Mouse (Mus musculus) liver, embryonic 16.5 days (tissue): ENCODE results near the gene Triap1. TPM values are rescaled to one million over a fixed set of nuclear protein-coding genes. Genes with fewer than 3 reads are reported as not detected.
"Not testable (repeated sequence)": the region's sequence is repeated elsewhere in the genome, so short reads cannot be mapped to it uniquely, and the experiment has no call there.

Experiments used
- ATAC-seq: fragments of 200-750 bp; cut with Nextera tagmentation; 2 replicates; pipeline ENCODE4 v1.8.0; 2017; ENCODE audit warnings: low read depth, mild to moderate bottlenecking, moderate number of reproducible peaks, moderate library complexity
- H3K27ac ChIP-seq: fragments of 300-500 bp; sonication (generic); 2 replicates; pipeline ENCODE4 v1.5.1; 2014; ENCODE audit warnings: mild to moderate bottlenecking, low read length
- H3K27me3 ChIP-seq: fragments of 300-500 bp; sonication (generic); 2 replicates; pipeline ENCODE4 v1.6.1; 2014; ENCODE audit warnings: low read depth, low read length, mixed read lengths; ENCODE audit not compliant: control insufficient read depth, insufficient read depth
- H3K36me3 ChIP-seq: fragments of 300-500 bp; sonication (generic); 2 replicates; pipeline ENCODE4 v1.6.1; 2014; ENCODE audit warnings: mild to moderate bottlenecking; ENCODE audit not compliant: control insufficient read depth, insufficient read depth
- H3K4me1 ChIP-seq: fragments of 300-500 bp; sonication (generic); 2 replicates; pipeline ENCODE4 v1.6.1; 2014; ENCODE audit warnings: low read depth, low read length, mixed read lengths; ENCODE audit not compliant: control insufficient read depth
- H3K4me2 ChIP-seq: fragments of 300-500 bp; sonication (generic); 2 replicates; pipeline ENCODE4 v1.6.1; 2014; ENCODE audit warnings: low read depth, low read length, mixed read lengths
- H3K4me3 ChIP-seq: fragments of 300-500 bp; sonication (generic); 2 replicates; pipeline ENCODE4 v1.5.1; 2014; ENCODE audit warnings: low read depth, mild to moderate bottlenecking, low read length
- H3K9ac ChIP-seq: fragments of 300-500 bp; sonication (generic); 2 replicates; pipeline ENCODE4 v1.6.1; 2014; ENCODE audit warnings: low read depth, low read length
- H3K9me3 ChIP-seq: fragments of 300-500 bp; sonication (generic); replicated peaks from 2 replicates; pipeline ENCODE4 v1.6.1; 2016; ENCODE audit warnings: low read length; ENCODE audit not compliant: control insufficient read depth
- WGBS: fragments of 180-500 bp; shearing (Covaris S2); extraction: QIAGEN DNeasy Blood & Tissue Kit; methylation state at CpG from one replicate; pipeline ENCODE4 v1.1.7; 2014; ENCODE audit not compliant: insufficient replicate concordance; 5-methylcytosine and 5-hydroxymethylcytosine counted together
- polyA plus RNA-seq: library from polyadenylated mRNA; unstranded; fragments of >200 nt; fragmentation: Nextera tagmentation; extraction: Ambion mirVana; gene quantifications from 2 replicates; pipeline ENCODE4 v1.2.1, GENCODE M21; 2015

Triap1 gene
- 24.5 and 26.2 TPM in 2 replicates for polyA plus RNA-seq

DNA sequence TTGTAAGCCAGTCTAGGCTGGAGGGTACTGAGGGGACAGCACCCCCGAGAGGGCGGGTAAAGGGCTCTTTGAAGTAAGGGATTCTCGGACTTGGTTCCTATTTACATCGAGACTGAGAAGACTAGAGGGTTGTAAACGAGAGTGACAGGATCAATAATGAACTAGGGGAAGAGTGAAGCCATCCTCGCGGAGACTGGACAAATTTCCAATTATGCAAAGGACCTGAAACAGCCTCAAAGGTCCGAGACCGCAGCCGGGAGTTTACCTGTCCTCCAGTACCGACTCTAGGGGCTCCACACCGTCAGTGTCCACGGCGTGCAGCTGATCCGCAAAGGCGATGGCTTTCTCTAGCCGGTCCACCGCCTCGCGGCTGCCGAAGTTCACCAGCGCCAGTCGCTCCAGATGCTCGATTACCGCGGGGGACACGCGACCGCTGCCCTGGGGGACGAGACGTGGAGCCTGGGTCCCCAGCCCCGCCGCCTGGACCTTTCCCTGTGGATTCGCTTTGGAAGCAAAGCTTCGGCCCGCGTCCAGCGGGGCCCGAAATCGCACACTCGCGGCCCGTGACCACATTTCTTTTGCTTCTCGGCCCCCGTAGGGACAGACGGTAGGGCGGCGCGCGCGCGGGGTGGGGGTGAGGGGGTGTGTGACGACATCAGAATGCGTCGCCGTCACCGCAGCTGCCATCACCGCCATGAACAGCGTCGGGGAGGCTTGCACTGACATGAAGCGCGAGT lies at the start of gene Triap1, which contains the start of gene Gatc:
Gene Triap1 (plus strand): TSS at position 649 of the 737 bp plus-strand sequence.
Gene Gatc (minus strand): TSS at position 602 of the 737 bp plus-strand sequence.
- peaks cover 33% of the 10 kb centered on the region for H3K36me3 ChIP-seq
- no peaks in the 10 kb centered on the region for H3K27me3 ChIP-seq
- peak within 1 kb of the TSS; percentile 96 for H3K9ac ChIP-seq
- peaks cover 20% of the 10 kb centered on the region for H3K4me1 ChIP-seq
- peak within 1 kb of the TSS; percentile 68 for H3K4me2 ChIP-seq
- peak; percentile 93 for ATAC-seq
- WGBS: under 1% methylated on average over 62 of the region's 62 CpGs
- H3K27ac ChIP-seq: peak within 1 kb of the TSS; percentile 89
- no peaks in the 10 kb centered on the region for H3K9me3 ChIP-seq
- H3K4me3 ChIP-seq: peak within 1 kb of the TSS; percentile 93

DNA sequence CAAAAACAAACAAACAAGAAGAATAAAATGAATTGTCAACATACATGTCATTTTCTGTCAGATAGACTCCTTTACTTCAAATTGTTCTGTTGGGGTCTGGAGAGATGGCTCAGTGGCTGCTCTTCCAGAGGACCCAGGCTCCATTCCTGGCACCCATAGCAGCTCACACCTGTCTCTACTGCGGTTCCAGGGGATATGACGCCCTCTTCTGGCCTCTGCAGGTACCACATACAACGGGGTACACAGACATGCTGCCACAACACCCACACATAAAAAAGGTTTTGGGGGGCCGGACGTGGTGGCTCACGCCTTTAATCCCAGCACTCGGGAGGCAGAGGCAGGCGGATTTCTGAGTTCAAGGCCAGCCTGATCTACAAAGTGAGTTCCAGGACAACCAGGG lies 46.9 kb upstream of the Triap1 start:
- Histone ChIP-seq H3K4me2 (no peak overlapping the region), H3K27me3 (no peaks in the 10 kb centered on the region), H3K9ac (no peak overlapping the region), H3K4me3 (no peak overlapping the region), H3K4me1 (peaks cover 21% of the 10 kb centered on the region), H3K27ac (no peak overlapping the region), H3K36me3 (peaks cover 32% of the 10 kb centered on the region), H3K9me3 (no peaks in the 10 kb centered on the region)
- no peak for ATAC-seq
- 84% methylated on average over 8 of the region's 8 CpGs for WGBS

DNA sequence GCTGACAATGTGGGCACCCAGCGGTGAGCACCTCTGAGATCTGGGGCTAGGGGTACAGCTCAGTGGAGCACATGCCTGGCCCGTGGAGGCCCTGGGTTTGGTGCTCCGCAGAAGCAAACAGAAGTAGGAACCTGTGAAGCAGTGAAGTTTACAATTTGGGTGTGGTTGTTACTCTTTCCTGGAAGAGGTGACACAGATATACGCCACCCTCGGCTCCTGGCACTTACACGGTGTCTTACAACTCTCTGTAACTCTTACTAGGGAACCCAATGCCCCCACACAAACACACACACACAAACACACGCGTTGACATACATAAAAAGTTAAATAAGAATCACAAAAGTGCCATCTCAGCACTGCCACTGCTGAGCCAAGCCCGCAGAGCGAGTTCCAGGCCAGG lies 44.7 kb upstream of the Triap1 start:
- Histone ChIP-seq H3K36me3 (peaks cover 32% of the 10 kb centered on the region), H3K9ac (no peak overlapping the region), H3K27me3 (no peaks in the 10 kb centered on the region), H3K4me1 (peaks cover 32% of the 10 kb centered on the region), H3K9me3 (no peaks in the 10 kb centered on the region), H3K4me3 (no peak overlapping the region), H3K27ac (peak overlapping the region; percentile 69), H3K4me2 (peak overlapping the region; percentile 27; the same call in 1 of the 2 replicates)
- no peak for ATAC-seq
- 56% methylated on average over 10 of the region's 10 CpGs for WGBS

DNA sequence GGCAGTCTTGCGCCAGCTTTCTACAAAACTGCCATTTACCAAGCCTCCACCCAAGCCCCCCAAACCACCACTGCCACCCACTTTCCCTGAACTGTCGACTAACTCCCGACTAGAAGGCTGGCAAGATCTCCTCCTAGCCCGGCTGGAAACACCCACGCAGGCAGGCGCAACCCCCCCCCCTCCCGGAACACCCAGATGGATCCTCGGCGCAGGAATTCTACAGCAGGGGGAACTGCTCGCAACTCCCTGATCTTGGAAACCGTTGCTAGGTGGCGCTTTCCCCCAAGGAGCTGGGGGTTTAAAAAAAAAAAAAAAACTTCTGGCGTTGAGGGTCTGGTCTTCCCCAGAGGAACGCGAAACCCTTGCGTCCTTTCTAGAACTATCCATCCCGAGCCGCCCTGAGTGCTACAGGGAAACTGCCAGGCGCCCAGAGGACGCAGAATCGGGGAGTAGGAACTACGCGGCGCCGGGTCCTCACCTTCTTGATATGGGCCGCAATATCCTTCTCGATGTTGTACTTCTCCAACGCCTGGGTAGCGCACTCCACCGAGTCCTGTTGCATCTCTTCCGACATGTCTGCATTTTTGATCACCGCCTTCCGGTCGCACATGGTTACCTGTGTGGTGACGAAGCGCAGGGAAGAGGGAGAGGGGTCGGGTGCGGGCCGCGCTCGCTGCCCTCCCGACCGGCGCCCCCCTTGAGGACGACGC lies 40.8 kb upstream of the Triap1 start:
- H3K4me1 ChIP-seq: peaks cover 41% of the 10 kb centered on the region
- no peaks in the 10 kb centered on the region for H3K27me3 ChIP-seq
- peak overlapping the region; percentile 83 for H3K4me2 ChIP-seq
- peak overlapping the region; percentile 91 for H3K27ac ChIP-seq
- ATAC-seq: peak; percentile 1
- peak overlapping the region; percentile 87 for H3K9ac ChIP-seq
- H3K9me3 ChIP-seq: no peaks in the 10 kb centered on the region
- H3K36me3 ChIP-seq: peaks cover 32% of the 10 kb centered on the region
- H3K4me3 ChIP-seq: peak overlapping the region; percentile 89
- WGBS: under 1% methylated on average over 46 of the region's 46 CpGs

DNA sequence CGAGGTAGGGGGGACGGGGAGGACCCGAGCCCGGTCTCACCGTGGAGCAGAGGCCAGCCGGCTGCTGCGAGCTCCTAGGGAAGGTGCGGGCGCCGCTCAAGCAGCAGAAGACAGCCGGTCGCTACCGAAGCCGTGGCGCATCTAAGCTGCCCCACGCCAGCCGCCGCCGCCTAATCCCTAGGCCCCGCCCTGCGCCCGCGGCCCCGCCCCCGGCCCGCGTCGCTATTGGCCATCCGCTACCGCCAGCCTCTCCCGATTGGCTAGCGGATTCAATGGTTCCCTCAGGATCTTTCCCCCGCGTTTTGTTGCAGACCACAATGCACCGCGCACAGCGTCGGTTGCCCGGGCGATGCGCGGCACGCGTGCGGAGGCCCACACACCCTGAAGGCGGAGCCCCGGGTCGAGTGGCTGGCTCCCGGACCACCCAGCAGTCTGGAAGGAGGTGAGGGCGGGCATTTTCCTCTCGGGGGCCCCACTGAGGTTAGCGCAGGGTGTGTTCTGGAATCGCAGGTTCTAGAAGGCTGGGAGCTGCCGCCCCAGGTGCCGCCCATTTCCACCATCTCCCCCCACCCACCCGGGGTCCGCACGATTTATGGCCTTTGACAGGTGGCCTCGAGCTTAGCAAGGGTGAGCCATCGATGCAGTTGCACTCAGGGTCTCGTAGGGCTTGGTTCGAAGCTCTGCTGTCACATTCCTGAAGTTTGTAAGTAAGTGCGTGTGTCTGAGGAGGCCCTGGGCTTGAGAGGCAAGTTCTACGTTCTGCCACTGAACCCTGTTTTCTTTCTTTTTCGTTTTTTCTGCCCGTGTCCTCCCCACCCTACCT lies 40.0 kb upstream of the Triap1 start, which contains the start of gene Dynll1:
Gene Dynll1 (minus strand): TSS at position 208 of the 823 bp plus-strand sequence.
- H3K4me1 ChIP-seq: peaks cover 40% of the 10 kb centered on the region
- no peaks in the 10 kb centered on the region for H3K9me3 ChIP-seq
- peak within 1 kb of the TSS; percentile 83 for H3K4me2 ChIP-seq
- H3K4me3 ChIP-seq: peak within 1 kb of the TSS; percentile 89
- H3K27ac ChIP-seq: peak within 1 kb of the TSS; percentile 91
- under 1% methylated on average over 66 of the region's 66 CpGs for WGBS
- peak within 1 kb of the TSS; percentile 87 for H3K9ac ChIP-seq
- peak; percentile 95 for ATAC-seq
- H3K36me3 ChIP-seq: peaks cover 27% of the 10 kb centered on the region
- no peaks in the 10 kb centered on the region for H3K27me3 ChIP-seq

DNA sequence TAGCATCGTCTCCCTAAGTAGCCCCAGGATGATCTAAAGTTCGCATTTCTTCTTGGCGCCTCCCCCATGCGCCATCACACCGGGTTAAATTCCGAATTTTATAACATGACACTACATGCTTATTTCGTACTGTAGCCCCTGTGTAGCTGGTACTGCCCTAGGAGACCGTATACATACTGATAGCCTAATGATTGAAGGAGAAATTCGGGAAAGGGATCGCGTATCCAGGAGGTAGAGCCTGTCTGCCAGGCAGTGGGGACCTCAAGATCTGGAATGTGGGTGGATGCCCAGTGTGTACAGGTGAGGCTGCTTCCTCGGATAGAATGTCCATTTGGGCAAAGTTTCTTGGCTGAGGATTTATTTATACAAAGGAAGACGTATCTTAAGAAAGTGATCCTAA lies 39.4 kb upstream of the Triap1 start:
- no peak for ATAC-seq
- Histone ChIP-seq H3K27me3 (no peaks in the 10 kb centered on the region), H3K4me2 (peak overlapping the region; percentile 83), H3K9me3 (no peaks in the 10 kb centered on the region), H3K9ac (peak overlapping the region; percentile 64), H3K4me3 (peak overlapping the region; percentile 89), H3K36me3 (peaks cover 21% of the 10 kb centered on the region), H3K4me1 (peaks cover 34% of the 10 kb centered on the region), H3K27ac (peak overlapping the region; percentile 71)
- 24% methylated on average over 13 of the region's 13 CpGs for WGBS

DNA sequence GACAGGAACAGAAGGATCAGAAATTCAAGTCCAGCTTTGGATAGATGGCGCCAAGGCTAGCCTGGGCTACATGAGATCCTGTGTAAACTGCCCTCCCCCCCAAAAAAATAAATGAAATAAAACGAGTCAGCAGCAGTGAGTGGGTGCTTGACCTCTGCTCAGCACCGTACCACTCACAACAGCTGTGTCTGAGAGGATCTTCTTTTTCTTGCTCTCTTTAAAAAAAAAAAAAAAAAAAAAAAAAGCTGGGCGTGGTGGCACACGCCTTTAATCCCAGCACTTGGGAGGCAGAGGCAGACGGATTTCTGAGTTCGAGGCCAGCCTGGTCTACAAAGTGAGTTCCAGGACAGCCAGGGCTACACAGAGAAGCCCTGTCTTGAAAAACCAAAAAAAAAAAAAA lies 38.8 kb upstream of the Triap1 start:
- Histone ChIP-seq H3K4me2 (peak overlapping the region; percentile 83), H3K36me3 (peaks cover 17% of the 10 kb centered on the region), H3K27ac (peak overlapping the region; percentile 71; the same call in 1 of the 2 replicates), H3K4me1 (peaks cover 28% of the 10 kb centered on the region), H3K4me3 (peak overlapping the region; percentile 89; the same call in 1 of the 2 replicates), H3K9ac (peak overlapping the region; percentile 64)
- not testable (repeated sequence) for H3K27me3 ChIP-seq, H3K9me3 ChIP-seq, ATAC-seq
- 60% methylated on average over 7 of the region's 7 CpGs for WGBS

DNA sequence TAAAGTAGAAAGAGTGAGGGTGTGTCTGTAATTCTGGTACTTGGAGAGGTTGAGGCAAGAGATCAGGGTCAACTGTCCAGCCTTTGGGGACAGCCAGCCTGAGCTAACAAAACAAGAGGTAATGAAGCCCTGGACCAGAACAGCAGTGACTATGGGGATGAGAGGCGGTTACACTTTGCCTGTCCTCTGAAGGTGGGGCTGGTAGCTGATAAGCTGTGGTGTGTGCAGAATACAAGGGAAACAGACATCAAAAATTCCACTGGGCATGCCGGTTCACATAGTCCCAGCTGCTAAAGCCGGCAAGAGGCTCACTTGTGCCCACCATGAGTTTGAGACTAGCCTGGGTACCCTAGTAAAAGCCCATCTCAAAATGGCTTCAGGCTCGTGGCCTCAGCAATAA lies 28.7 kb upstream of the Triap1 start:
- peak; percentile 81 for ATAC-seq
- Histone ChIP-seq H3K4me2 (peak overlapping the region; percentile 49), H3K9me3 (no peaks in the 10 kb centered on the region), H3K36me3 (no peaks in the 10 kb centered on the region), H3K4me1 (peaks cover 24% of the 10 kb centered on the region), H3K4me3 (peak overlapping the region; percentile 14), H3K27me3 (no peaks in the 10 kb centered on the region), H3K27ac (peak overlapping the region; percentile 81), H3K9ac (peak overlapping the region; percentile 25; the same call in 1 of the 2 replicates)
- WGBS: 23% methylated on average over 4 of the region's 4 CpGs
